Mouse (Mus musculus) midbrain, embryonic 12.5 days (tissue): ENCODE data around the gene Esam. TPM values are rescaled to one million over a fixed set of nuclear protein-coding genes. Genes with fewer than 3 reads are reported as not detected.

ENCODE experiments used
- ATAC-seq: fragments of 200-750 bp; cut with Nextera tagmentation; 2 replicates; pipeline ENCODE4 v1.8.0; 2017; ENCODE audit warnings: low read depth, moderate TSS enrichment, moderate library complexity; ENCODE audit not compliant: low FRiP score
- H3K27ac ChIP-seq: fragments of 300-500 bp; sonication (generic); replicated peaks from 2 replicates; pipeline ENCODE4 v1.5.1; 2016; ENCODE audit warnings: mild to moderate bottlenecking
- H3K27me3 ChIP-seq: fragments of 300-500 bp; sonication (generic); 2 replicates; pipeline ENCODE4 v1.6.1; 2016; ENCODE audit warnings: mild to moderate bottlenecking
- H3K36me3 ChIP-seq: fragments of 300-500 bp; sonication (generic); 2 replicates; pipeline ENCODE4 v1.6.1; 2016
- H3K4me1 ChIP-seq: fragments of 300-500 bp; sonication (generic); 2 replicates; pipeline ENCODE4 v1.6.1; 2016
- H3K4me2 ChIP-seq: fragments of 300-500 bp; sonication (generic); replicated peaks from 2 replicates; pipeline ENCODE4 v1.6.1; 2016; ENCODE audit warnings: mild to moderate bottlenecking, moderate library complexity
- H3K4me3 ChIP-seq: fragments of 300-500 bp; sonication (generic); 2 replicates; pipeline ENCODE4 v1.5.1; 2016; ENCODE audit warnings: mild to moderate bottlenecking
- H3K9ac ChIP-seq: fragments of 300-500 bp; sonication (generic); replicated peaks from 2 replicates; pipeline ENCODE4 v1.6.1; 2016; ENCODE audit warnings: mild to moderate bottlenecking, moderate library complexity
- H3K9me3 ChIP-seq: fragments of 300-500 bp; sonication (generic); 2 replicates; pipeline ENCODE4 v1.6.1; 2016; ENCODE audit warnings: mild to moderate bottlenecking
- WGBS: fragments of 180-500 bp; shearing (Covaris S2); methylation state at CpG from one replicate; pipeline ENCODE4 v1.1.7; 2016; 5-methylcytosine and 5-hydroxymethylcytosine counted together
- polyA plus RNA-seq: library from polyadenylated mRNA; unstranded; fragments of >200 nt; fragmentation: Nextera tagmentation; extraction: Ambion mirVana; gene quantifications from 2 replicates; pipeline ENCODE4 v1.2.1, GENCODE M21; 2016

The Esam gene
- polyA plus RNA-seq, 1 experiment from 2014 or later: 30.2 TPM

DNA sequence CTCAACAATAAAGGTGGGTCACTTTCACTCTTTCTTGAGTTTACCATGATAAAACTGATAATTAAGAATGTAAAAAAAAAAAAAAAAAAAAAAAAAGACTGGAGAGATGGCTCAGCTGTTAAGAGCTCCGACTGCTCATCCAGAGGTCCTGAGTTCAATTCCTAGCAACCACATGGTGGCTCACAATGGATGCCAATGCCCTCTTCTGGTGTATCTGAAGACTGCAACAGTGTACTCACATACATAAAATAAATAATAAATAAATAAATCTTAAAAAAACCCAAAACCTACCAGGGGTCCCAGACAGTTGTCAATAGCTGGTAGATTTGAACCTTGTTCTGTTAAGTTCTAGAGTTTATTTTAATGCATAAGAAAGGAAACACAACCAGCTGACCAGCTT, 19.0 kb downstream of the Esam start:
- Histone ChIP-seq H3K27ac (no peak overlapping the region), H3K36me3 (no peaks in the 10 kb centered on the region), H3K9me3 (no peaks in the 10 kb centered on the region), H3K27me3 (peaks cover 97% of the 10 kb centered on the region), H3K4me2 (no peak overlapping the region), H3K4me3 (no peak overlapping the region), H3K9ac (no peak overlapping the region), H3K4me1 (peaks cover 19% of the 10 kb centered on the region)
- ATAC-seq: no peak
- WGBS: 69% methylated on average over 1 of the region's 1 CpGs

- no peak overlapping the region for H3K9ac ChIP-seq
- 51% methylated on average over 1 of the region's 1 CpGs for WGBS
- no peak for ATAC-seq
Observed at GRCm38 (mm10) chr9:37550435-37550834, 22.6 kb downstream of the Esam start.

DNA sequence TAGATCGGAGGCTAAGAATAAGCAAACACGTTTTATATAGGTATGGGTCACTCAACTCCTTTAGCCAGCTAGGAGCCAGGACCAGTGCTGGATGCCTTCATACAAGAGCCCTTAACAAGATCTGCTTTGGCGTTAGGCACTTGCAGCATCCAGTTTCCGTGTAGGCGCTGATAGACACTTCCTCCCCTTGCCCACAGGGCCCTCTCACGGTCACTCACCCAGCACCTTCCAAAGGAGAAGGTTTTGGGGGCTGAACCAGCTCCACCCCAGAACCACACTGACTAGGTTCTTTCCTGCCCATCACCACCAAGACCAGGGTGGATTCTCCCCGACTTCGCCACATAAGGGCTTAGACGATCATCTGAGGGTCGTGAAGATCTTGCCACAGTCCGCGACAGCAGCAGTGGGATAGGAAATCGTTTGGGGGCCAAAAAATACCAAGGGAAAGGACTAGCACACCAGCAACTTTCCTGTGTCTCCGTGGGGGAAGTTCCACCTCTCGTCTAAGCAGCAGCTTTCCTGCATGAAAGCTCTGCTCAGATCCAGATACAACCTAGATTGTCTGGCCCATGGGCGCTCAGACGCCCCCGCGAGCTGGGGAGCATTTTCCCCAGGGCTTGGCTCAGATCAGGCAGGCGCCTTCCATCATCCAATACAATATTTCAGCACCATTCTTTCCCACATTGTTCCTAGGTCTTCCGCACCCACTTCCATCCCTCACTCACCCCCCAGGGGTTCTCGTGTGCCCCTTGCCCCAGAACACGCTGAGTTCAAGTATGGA, 24.1 kb downstream of the Esam start:
- ATAC-seq: no peak; the same call in 1 of the 2 replicates

More at GRCm38 (mm10) chr9:37550435-37550834, 22.6 kb downstream of the Esam start:
- Histone ChIP-seq H3K4me2 (no peak overlapping the region), H3K27me3 (peaks cover 98% of the 10 kb centered on the region), H3K36me3 (no peaks in the 10 kb centered on the region), H3K9me3 (no peaks in the 10 kb centered on the region), H3K4me1 (peaks cover 27% of the 10 kb centered on the region), H3K4me3 (no peak overlapping the region), H3K27ac (no peak overlapping the region)

GRCm38 (mm10) chr9:37552536-37553293, 24.8 kb downstream of the Esam start, which contains the start of gene Nrgn:
Gene Nrgn, minus strand, starts transcription at chr9:37552904.
- Histone ChIP-seq H3K27me3 (peaks cover 85% of the 10 kb centered on the region), H3K4me2 (peak within 1 kb of the TSS; percentile 82), H3K36me3 (no peaks in the 10 kb centered on the region), H3K27ac (no peak within 1 kb of the TSS), H3K9ac (peak within 1 kb of the TSS; percentile 44; the same call in 1 of the 2 replicates), H3K4me3 (peak within 1 kb of the TSS; percentile 42), H3K9me3 (no peaks in the 10 kb centered on the region), H3K4me1 (peaks cover 22% of the 10 kb centered on the region)
- WGBS: 5% methylated on average over 31 of the region's 31 CpGs
- ATAC-seq: peak; percentile 93

More for the DNA sequence above, 24.1 kb downstream of the Esam start:
- peak overlapping the region; percentile 44; the same call in 1 of the 2 replicates for H3K9ac ChIP-seq
- 2% methylated on average over 23 of the region's 23 CpGs for WGBS
- peaks cover 22% of the 10 kb centered on the region for H3K4me1 ChIP-seq
- H3K27me3 ChIP-seq: peaks cover 92% of the 10 kb centered on the region
- H3K27ac ChIP-seq: no peak overlapping the region
- peak overlapping the region; percentile 42 for H3K4me3 ChIP-seq
- H3K36me3 ChIP-seq: no peaks in the 10 kb centered on the region
- H3K4me2 ChIP-seq: peak overlapping the region; percentile 82
- no peaks in the 10 kb centered on the region for H3K9me3 ChIP-seq

DNA sequence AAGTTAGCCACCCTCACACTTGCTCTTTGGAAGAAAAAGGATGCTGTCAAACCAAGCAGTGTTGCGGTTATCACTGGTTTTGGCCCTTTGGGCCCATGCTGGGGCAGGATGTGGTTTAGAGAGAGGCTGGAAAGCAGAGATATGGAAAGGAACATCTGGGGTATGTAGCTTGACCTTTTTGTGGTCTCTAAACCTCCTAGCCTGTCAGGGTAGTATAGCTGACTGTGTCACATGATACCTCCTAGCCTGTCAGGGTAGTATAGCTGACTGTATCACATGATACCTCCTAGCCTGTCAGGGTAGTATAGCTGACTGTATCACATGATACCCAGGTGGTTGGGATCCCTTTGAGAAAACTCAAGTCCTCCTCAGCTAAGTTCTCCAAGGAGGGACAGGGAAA, 26.4 kb downstream of the Esam start:
- H3K27me3 ChIP-seq: peaks cover 69% of the 10 kb centered on the region
- no peak overlapping the region for H3K4me2 ChIP-seq
- H3K36me3 ChIP-seq: no peaks in the 10 kb centered on the region
- WGBS: 94% methylated on average over 1 of the region's 1 CpGs
- no peak overlapping the region for H3K4me3 ChIP-seq
- H3K9me3 ChIP-seq: no peaks in the 10 kb centered on the region
- ATAC-seq: no peak
- H3K9ac ChIP-seq: no peak overlapping the region
- H3K4me1 ChIP-seq: peaks cover 22% of the 10 kb centered on the region
- no peak overlapping the region for H3K27ac ChIP-seq

- H3K4me1 ChIP-seq: peaks cover 22% of the 10 kb centered on the region
- H3K4me3 ChIP-seq: no peak within 1 kb of the TSS
- no peaks in the 10 kb centered on the region for H3K36me3 ChIP-seq
- no peaks in the 10 kb centered on the region for H3K9me3 ChIP-seq
- H3K9ac ChIP-seq: no peak within 1 kb of the TSS
- no peak for ATAC-seq
- H3K4me2 ChIP-seq: no peak within 1 kb of the TSS
- WGBS: 19% methylated on average over 7 of the region's 7 CpGs
- H3K27me3 ChIP-seq: peaks cover 61% of the 10 kb centered on the region
- no peak within 1 kb of the TSS for H3K27ac ChIP-seq
Observed at GRCm38 (mm10) chr9:37554838-37555748, 27.2 kb downstream of the Esam start, which contains the start of gene Siae. Gene Siae, plus strand, starts transcription at chr9:37555698.

DNA sequence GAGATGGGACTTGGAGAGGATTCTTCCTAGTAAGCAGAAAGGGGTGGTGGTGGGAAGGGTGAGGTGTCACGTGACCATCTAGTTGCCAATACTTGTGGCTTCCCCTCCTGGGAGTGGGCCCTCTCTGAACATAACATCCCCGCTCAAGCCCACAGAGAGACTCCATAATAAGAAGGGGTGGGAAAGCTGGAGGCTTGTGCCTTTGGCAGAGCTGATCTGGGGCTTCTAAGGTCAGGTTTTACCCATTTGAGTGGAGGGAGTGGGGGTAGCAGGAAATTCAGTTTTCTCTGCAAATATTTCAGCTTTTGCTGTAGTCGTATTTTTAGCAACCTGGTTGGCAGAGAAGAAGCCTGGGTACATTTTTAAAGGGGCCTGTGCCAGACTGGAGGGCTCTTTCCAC, 28.5 kb downstream of the Esam start:
- Histone ChIP-seq H3K4me1 (peaks cover 22% of the 10 kb centered on the region), H3K9ac (no peak overlapping the region), H3K4me2 (no peak overlapping the region), H3K27me3 (peaks cover 48% of the 10 kb centered on the region), H3K9me3 (no peaks in the 10 kb centered on the region), H3K27ac (no peak overlapping the region), H3K4me3 (no peak overlapping the region), H3K36me3 (no peaks in the 10 kb centered on the region)
- WGBS: 78% methylated on average over 3 of the region's 3 CpGs
- no peak for ATAC-seq

DNA sequence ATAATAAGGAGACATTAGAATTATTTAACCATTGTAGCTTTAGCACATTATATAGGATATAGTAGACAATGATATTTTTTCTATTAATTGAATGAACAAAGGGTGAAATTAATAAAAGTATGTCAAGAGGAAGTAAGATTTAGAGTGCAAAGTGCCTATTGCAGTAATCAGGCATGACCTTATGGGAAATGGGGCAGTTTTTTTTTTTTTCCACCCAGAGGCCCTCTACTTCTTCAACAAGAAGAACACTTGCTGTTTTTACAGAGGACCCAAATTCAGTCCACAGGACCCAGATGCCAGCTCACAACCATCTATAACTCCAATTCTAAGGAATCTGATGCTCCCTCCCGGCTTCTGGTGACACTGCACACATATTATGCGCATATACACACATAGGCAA, 32.7 kb downstream of the Esam start:
- Histone ChIP-seq H3K4me3 (no peak overlapping the region), H3K9me3 (no peaks in the 10 kb centered on the region), H3K27ac (no peak overlapping the region), H3K27me3 (peaks cover 6% of the 10 kb centered on the region), H3K9ac (no peak overlapping the region), H3K4me2 (no peak overlapping the region), H3K4me1 (no peaks in the 10 kb centered on the region), H3K36me3 (no peaks in the 10 kb centered on the region)
- WGBS: 69% methylated on average over 2 of the region's 2 CpGs
- no peak for ATAC-seq

DNA sequence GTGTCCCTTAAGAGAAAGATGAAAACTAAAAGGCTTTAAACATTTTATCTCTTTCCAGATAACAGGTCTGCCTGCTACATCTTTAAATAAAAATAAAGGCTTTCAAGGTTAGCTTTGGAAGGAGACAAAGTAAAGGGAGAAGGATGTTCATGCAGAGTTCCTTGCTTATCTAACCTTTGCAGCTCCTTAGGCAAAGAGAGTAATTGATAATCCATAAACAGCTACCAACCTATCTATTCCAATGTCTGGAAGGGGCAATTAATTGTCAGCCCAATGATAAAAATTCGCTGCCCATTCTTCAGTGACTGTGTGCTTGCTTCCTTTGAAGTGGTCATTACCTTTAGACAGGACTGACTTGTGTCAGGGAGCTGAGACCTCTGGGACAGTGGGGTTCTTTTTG, 35.9 kb downstream of the Esam start:
- H3K9me3 ChIP-seq: no peaks in the 10 kb centered on the region
- H3K9ac ChIP-seq: no peak overlapping the region
- H3K4me3 ChIP-seq: no peak overlapping the region
- no peak overlapping the region for H3K4me2 ChIP-seq
- ATAC-seq: no peak
- H3K36me3 ChIP-seq: no peaks in the 10 kb centered on the region
- 61% methylated on average over 1 of the region's 1 CpGs for WGBS
- peaks cover 5% of the 10 kb centered on the region; the same call in 1 of the 2 replicates for H3K4me1 ChIP-seq
- H3K27ac ChIP-seq: no peak overlapping the region
- no peaks in the 10 kb centered on the region for H3K27me3 ChIP-seq

DNA sequence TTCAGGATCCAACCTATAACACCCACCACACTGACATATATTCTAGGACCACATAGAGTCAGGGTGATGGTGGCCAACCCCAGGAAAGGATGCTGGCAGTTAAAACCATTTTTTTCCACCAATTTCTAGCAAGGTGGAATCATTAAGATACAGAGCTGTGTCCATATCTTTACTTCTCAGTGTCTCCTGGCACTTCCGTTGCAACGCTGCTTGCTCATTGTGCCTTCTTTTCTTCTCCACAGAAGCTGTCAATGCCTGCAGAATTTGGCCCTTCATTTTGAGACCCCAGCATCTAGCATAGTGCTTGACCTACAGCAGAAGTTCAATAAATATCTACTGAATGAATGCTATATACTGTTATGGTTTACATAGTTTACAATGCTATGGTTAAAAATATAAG, 39.1 kb downstream of the Esam start:
- no peak for ATAC-seq
- Histone ChIP-seq H3K36me3 (no peaks in the 10 kb centered on the region), H3K9me3 (no peaks in the 10 kb centered on the region), H3K4me1 (peaks cover 5% of the 10 kb centered on the region; the same call in 1 of the 2 replicates), H3K4me3 (no peak overlapping the region), H3K4me2 (no peak overlapping the region), H3K9ac (no peak overlapping the region), H3K27ac (no peak overlapping the region), H3K27me3 (no peaks in the 10 kb centered on the region)
- 90% methylated on average over 2 of the region's 2 CpGs for whole genome bisulfite sequencing

DNA sequence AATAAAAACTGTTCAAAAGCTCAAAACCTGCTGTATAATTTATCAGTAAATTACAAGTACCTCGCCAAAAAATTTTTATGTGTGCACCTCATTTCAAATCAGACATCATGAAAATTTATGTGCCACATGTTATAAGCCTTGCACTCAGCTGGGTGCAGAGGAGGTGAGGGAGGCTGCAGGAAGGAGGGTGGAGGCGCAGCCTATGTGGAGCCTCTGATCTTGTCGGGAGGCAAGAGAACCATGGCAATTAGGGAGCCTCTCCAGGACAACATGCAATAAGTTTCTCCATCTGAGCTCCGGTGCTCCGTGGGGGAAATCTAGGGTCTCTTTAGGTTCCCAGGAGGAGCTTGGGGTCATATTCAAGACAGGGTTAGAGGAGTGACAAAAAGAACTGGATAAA, 39.6 kb downstream of the Esam start:
- no peak for ATAC-seq
- H3K4me2 ChIP-seq: no peak overlapping the region
- 66% methylated on average over 5 of the region's 5 CpGs for WGBS
- no peaks in the 10 kb centered on the region for H3K9me3 ChIP-seq
- peaks cover 5% of the 10 kb centered on the region; the same call in 1 of the 2 replicates for H3K4me1 ChIP-seq
- H3K27me3 ChIP-seq: no peaks in the 10 kb centered on the region
- no peaks in the 10 kb centered on the region for H3K36me3 ChIP-seq
- no peak overlapping the region for H3K9ac ChIP-seq
- no peak overlapping the region for H3K4me3 ChIP-seq
- H3K27ac ChIP-seq: no peak overlapping the region
